Mouse (Mus musculus) hindbrain, postnatal 0 days (tissue): Measurements from ENCODE around the gene Hdgfl2. TPM values are rescaled to one million over a fixed set of nuclear protein-coding genes. Genes with fewer than 3 reads are reported as not detected.

Experiments used
- ATAC-seq: fragments of 200-750 bp; cut with Nextera tagmentation; 2 replicates; pipeline ENCODE4 v1.8.0; 2017; ENCODE audit warnings: mild to moderate bottlenecking, moderate TSS enrichment, moderate library complexity
- DNase-seq: peaks from one replicate; pipeline ENCODE4 v3.0.0-alpha.2; 2015; ENCODE audit warnings: low spot score
- H3K27ac ChIP-seq: fragments of 300-500 bp; sonication (generic); 2 replicates; pipeline ENCODE4 v1.5.1; 2014; ENCODE audit warnings: mild to moderate bottlenecking
- H3K27me3 ChIP-seq: fragments of 300-500 bp; sonication (generic); 2 replicates; pipeline ENCODE4 v1.6.1; 2014; ENCODE audit warnings: low read length, mixed read lengths; ENCODE audit not compliant: insufficient read depth
- H3K36me3 ChIP-seq: fragments of 300-500 bp; sonication (generic); 2 replicates; pipeline ENCODE4 v1.6.1; 2014; ENCODE audit warnings: low read length, mixed read lengths; ENCODE audit not compliant: insufficient read depth
- H3K4me1 ChIP-seq: fragments of 300-500 bp; sonication (generic); 2 replicates; pipeline ENCODE4 v1.6.1; 2014; ENCODE audit warnings: antibody characterized with exemption, low read length, mixed read lengths; ENCODE audit not compliant: insufficient read depth
- H3K4me2 ChIP-seq: fragments of 300-500 bp; sonication (generic); 2 replicates; pipeline ENCODE4 v1.6.1; 2014; ENCODE audit warnings: low read depth, mild to moderate bottlenecking, low read length, moderate library complexity, mixed read lengths
- H3K4me3 ChIP-seq: fragments of 300-500 bp; sonication (generic); 2 replicates; pipeline ENCODE4 v1.5.1; 2014; ENCODE audit warnings: low read length
- H3K9ac ChIP-seq: fragments of 300-500 bp; sonication (generic); replicated peaks from 2 replicates; pipeline ENCODE4 v1.6.1; 2014; ENCODE audit warnings: mild to moderate bottlenecking, low read length, moderate library complexity, mixed read lengths
- H3K9me3 ChIP-seq: fragments of 300-500 bp; sonication (generic); 2 replicates; pipeline ENCODE4 v1.6.1; 2016; ENCODE audit warnings: low read length, mixed read lengths
- CTCF ChIP-seq: IDR thresholded peaks from 2 replicates; pipeline ENCODE4 v1.5.1; 2016; ENCODE audit warnings: antibody characterized with exemption, control low read depth, low read depth
- WGBS: fragments of 180-500 bp; shearing (Covaris S2); extraction: QIAGEN DNeasy Blood & Tissue Kit; methylation state at CpG from one replicate; pipeline ENCODE4 v1.1.7; 2014; 5-methylcytosine and 5-hydroxymethylcytosine counted together
- polyA plus RNA-seq: library from polyadenylated mRNA; unstranded; fragments of >200 nt; fragmentation: Nextera tagmentation; extraction: Ambion mirVana; gene quantifications from 2 replicates; pipeline ENCODE4 v1.2.1, GENCODE M21; 2015
- total RNA-seq: library from RNA; depleted of rRNA; stranded (reverse); fragments of >200 nt; gene quantifications from 2 replicates; pipeline ENCODE4 v1.2.3, GENCODE M21; 2014

Hdgfl2 gene
- total and polyA plus RNA-seq, 2 experiments from 2014 or later: 70.0 to 109 TPM

GRCm38 (mm10) chr17:56109219-56110051, 30.0 kb downstream of the Hdgfl2 start, which contains the start of gene Plin4:
Gene Plin4, minus strand, starts transcription at chr17:56109803.
- H3K4me3 ChIP-seq: no peak within 1 kb of the TSS
- no peaks in the 10 kb centered on the region for H3K4me1 ChIP-seq
- WGBS: 56% methylated on average over 10 of the region's 10 CpGs
- ATAC-seq (0 out of 2 replicates have a peak, but pooled peaks have one; percentile 15), DNase-seq (no peak)
- H3K4me2 ChIP-seq: no peak within 1 kb of the TSS
- H3K36me3 ChIP-seq: no peaks in the 10 kb centered on the region
- TF ChIP-seq CTCF: no peak
- peak within 1 kb of the TSS; percentile 45; the same call in 1 of the 2 replicates for H3K27ac ChIP-seq
- no peaks in the 10 kb centered on the region for H3K27me3 ChIP-seq
- H3K9me3 ChIP-seq: no peaks in the 10 kb centered on the region
- H3K9ac ChIP-seq: no peak within 1 kb of the TSS

- peak overlapping the region; percentile 45; the same call in 1 of the 2 replicates for H3K27ac ChIP-seq
- peak; percentile 27; the same call in 1 of the 2 replicates for ATAC-seq
- H3K4me1 ChIP-seq: no peaks in the 10 kb centered on the region
- no peak overlapping the region for H3K4me2 ChIP-seq
- no peaks in the 10 kb centered on the region for H3K36me3 ChIP-seq
- TF ChIP-seq CTCF: no peak
- H3K9ac ChIP-seq: no peak overlapping the region
- H3K4me3 ChIP-seq: no peak overlapping the region
- DNase-seq: peak; percentile 68
- H3K27me3 ChIP-seq: no peaks in the 10 kb centered on the region
- WGBS: 35% methylated on average over 4 of the region's 4 CpGs
- H3K9me3 ChIP-seq: no peaks in the 10 kb centered on the region
Measured at GRCm38 (mm10) chr17:56110571-56110970, 31.1 kb downstream of the Hdgfl2 start.

- Histone ChIP-seq H3K4me3 (no peak overlapping the region), H3K36me3 (no peaks in the 10 kb centered on the region), H3K27me3 (no peaks in the 10 kb centered on the region), H3K4me1 (no peaks in the 10 kb centered on the region), H3K9ac (no peak overlapping the region), H3K27ac (0 out of 2 replicates have a peak overlapping the region, but pooled peaks have one; percentile 45), H3K9me3 (no peaks in the 10 kb centered on the region), H3K4me2 (no peak overlapping the region)
- WGBS: 33% methylated on average over 1 of the region's 1 CpGs
- no peak for TF ChIP-seq CTCF
- DNase-seq (no peak), ATAC-seq (no peak)
Measured at GRCm38 (mm10) chr17:56111021-56111420, 31.6 kb downstream of the Hdgfl2 start.

- H3K27me3 ChIP-seq: no peaks in the 10 kb centered on the region
- H3K9ac ChIP-seq: no peak overlapping the region
- peak; percentile 93 for TF ChIP-seq CTCF
- H3K4me3 ChIP-seq: no peak overlapping the region
- H3K9me3 ChIP-seq: no peaks in the 10 kb centered on the region
- no peak overlapping the region for H3K27ac ChIP-seq
- WGBS: 45% methylated on average over 5 of the region's 5 CpGs
- H3K4me1 ChIP-seq: no peaks in the 10 kb centered on the region
- DNase-seq (peak; percentile 85), ATAC-seq (0 out of 2 replicates have a peak, but pooled peaks have one; percentile 31)
- H3K4me2 ChIP-seq: no peak overlapping the region
- H3K36me3 ChIP-seq: no peaks in the 10 kb centered on the region
Measured at GRCm38 (mm10) chr17:56111864-56112263, 32.4 kb downstream of the Hdgfl2 start.

- no peaks in the 10 kb centered on the region for H3K36me3 ChIP-seq
- H3K4me2 ChIP-seq: no peak overlapping the region
- no peak overlapping the region for H3K27ac ChIP-seq
- H3K9me3 ChIP-seq: no peaks in the 10 kb centered on the region
- H3K9ac ChIP-seq: no peak overlapping the region
- no peaks in the 10 kb centered on the region for H3K27me3 ChIP-seq
- WGBS: 64% methylated on average over 3 of the region's 3 CpGs
- H3K4me1 ChIP-seq: no peaks in the 10 kb centered on the region
- TF ChIP-seq CTCF: no peak
- H3K4me3 ChIP-seq: no peak overlapping the region
- DNase-seq (no peak), ATAC-seq (no peak)
Measured at GRCm38 (mm10) chr17:56112743-56113142, 33.3 kb downstream of the Hdgfl2 start.

GRCm38 (mm10) chr17:56116193-56116592, 36.8 kb downstream of the Hdgfl2 start:
- no peak for TF ChIP-seq CTCF
- DNase-seq (no peak), ATAC-seq (no peak)
- no peak overlapping the region for H3K4me3 ChIP-seq
- H3K9ac ChIP-seq: no peak overlapping the region
- no peaks in the 10 kb centered on the region for H3K36me3 ChIP-seq
- no peak overlapping the region for H3K4me2 ChIP-seq
- 76% methylated on average over 10 of the region's 10 CpGs for WGBS
- 0 out of 2 replicates have a peak, but pooled peaks cover 3% of the 10 kb centered on the region for H3K4me1 ChIP-seq
- peaks cover 21% of the 10 kb centered on the region for H3K27me3 ChIP-seq
- no peaks in the 10 kb centered on the region for H3K9me3 ChIP-seq
- H3K27ac ChIP-seq: no peak overlapping the region

- no peak for TF ChIP-seq CTCF
- Histone ChIP-seq H3K9ac (no peak within 1 kb of the TSS), H3K27me3 (peaks cover 21% of the 10 kb centered on the region), H3K4me3 (peak within 1 kb of the TSS; percentile 28), H3K27ac (no peak within 1 kb of the TSS), H3K9me3 (no peaks in the 10 kb centered on the region), H3K36me3 (no peaks in the 10 kb centered on the region), H3K4me1 (0 out of 2 replicates have a peak, but pooled peaks cover 3% of the 10 kb centered on the region), H3K4me2 (peak within 1 kb of the TSS; percentile 57)
- ATAC-seq (peak; percentile 61), DNase-seq (peak; percentile 69)
- WGBS: 3% methylated on average over 27 of the region's 27 CpGs
Measured at GRCm38 (mm10) chr17:56117251-56117710, 37.8 kb downstream of the Hdgfl2 start, which contains the start of gene Plin5. Gene Plin5, minus strand, starts transcription at chr17:56117596.
